Mouse (Mus musculus) frontal cortex, adult 2 months (tissue): ENCODE measurements at regions not wholly inside any gene's neighbourhood (a gene's known extent, or its start where the extent isn't known, plus 50 kb on each side); places are given as distances from the start of the nearest gene placed in this dataset.
A peak's percentile ranks its signal among the peaks of the same experiment; 100 is the strongest.

Source experiments
- DNase-seq, 2 experiments: peaks; one replicate each; pipeline ENCODE4 v3.0.0; 2022; ENCODE audit warnings: low spot score in 1 of 2; ENCODE audit errors: extremely low spot score in 1 of 2

- peak; percentile 29 to 58 for DNase-seq
These were observed 294.2 kb upstream of the Gria1 start for GRCm38 (mm10) chr11:56716953-56717352.

GRCm38 (mm10) chr11:56725141-56725540, 286.0 kb upstream of the Gria1 start:
- DNase-seq: no peak

- DNase-seq: no peak
These were observed 285.0 kb upstream of the Gria1 start for GRCm38 (mm10) chr11:56726161-56726560.

- DNase-seq: no peak
These were observed 283.6 kb upstream of the Gria1 start for GRCm38 (mm10) chr11:56727556-56727955.

- peak in 1 of 2 experiments; percentile 49 for DNase-seq
These were observed 282.8 kb upstream of the Gria1 start for GRCm38 (mm10) chr11:56728204-56729002.

- DNase-seq: no peak
These were observed 269.3 kb upstream of the Gria1 start for GRCm38 (mm10) chr11:56741857-56742256.

GRCm38 (mm10) chr11:56750032-56750431, 261.2 kb upstream of the Gria1 start:
- DNase-seq: no peak

- DNase-seq: no peak
These were observed 260.5 kb upstream of the Gria1 start for GRCm38 (mm10) chr11:56750639-56751038.

- no peak for DNase-seq
These were observed 259.3 kb upstream of the Gria1 start for GRCm38 (mm10) chr11:56751918-56752317.

GRCm38 (mm10) chr11:56753699-56754098, 257.5 kb upstream of the Gria1 start:
- DNase-seq: peak in 1 of 2 experiments; percentile 44

GRCm38 (mm10) chr11:56760474-56760873, 250.7 kb upstream of the Gria1 start:
- no peak for DNase-seq

GRCm38 (mm10) chr11:56762467-56763120, 248.6 kb upstream of the Gria1 start:
- DNase-seq: no peak

GRCm38 (mm10) chr11:56767424-56767823, 243.8 kb upstream of the Gria1 start:
- DNase-seq: peak in 1 of 2 experiments; percentile 48

- DNase-seq: no peak
These were observed 224.8 kb upstream of the Gria1 start for GRCm38 (mm10) chr11:56786351-56786750.

GRCm38 (mm10) chr11:56792691-56793090, 218.5 kb upstream of the Gria1 start:
- DNase-seq: peak in 1 of 2 experiments; percentile 63

- no peak for DNase-seq
These were observed 203.9 kb upstream of the Gria1 start for GRCm38 (mm10) chr11:56807314-56807713.

GRCm38 (mm10) chr11:56810141-56810540, 201.0 kb upstream of the Gria1 start:
- peak; percentile 20 to 47 for DNase-seq

GRCm38 (mm10) chr11:56812121-56812520, 199.1 kb upstream of the Gria1 start:
- no peak for DNase-seq

GRCm38 (mm10) chr11:56823471-56823870, 187.7 kb upstream of the Gria1 start:
- no peak for DNase-seq

- DNase-seq: no peak
These were observed 183.7 kb upstream of the Gria1 start for GRCm38 (mm10) chr11:56827499-56827898.

GRCm38 (mm10) chr11:56862649-56863048, 148.5 kb upstream of the Gria1 start:
- peak; percentile 44 to 57 for DNase-seq

GRCm38 (mm10) chr11:56871640-56872039, 139.5 kb upstream of the Gria1 start:
- no peak for DNase-seq
